Mouse (Mus musculus) MEL (cell line): ENCODE results near the gene Mc3r.
A peak's percentile ranks its signal among the peaks of the same experiment; 100 is the strongest.

Experiments used
- CTCF ChIP-seq, 3 experiments: IDR thresholded peaks in 2 of 3; conservative IDR thresholded peaks in 1 of 3; 2 replicates each; pipeline ENCODE4 v1.5.1; 2011 to 2012; ENCODE audit warnings: low read length in 3 of 3, low read depth in 2 of 3, mild to moderate bottlenecking in 2 of 3, improper control_type of control experiment in 1 of 3, inconsistent platforms in 1 of 3, mixed read lengths in 1 of 3, moderate library complexity in 1 of 3; ENCODE audit not compliant: control insufficient read depth in 1 of 3, insufficient read depth in 1 of 3, poor library complexity in 1 of 3, severe bottlenecking in 1 of 3
- USF1 ChIP-seq: IDR thresholded peaks from 2 replicates; pipeline ENCODE4 v1.6.1; 2014; ENCODE audit warnings: low read depth, mild to moderate bottlenecking, inconsistent platforms, low read length, improper control_type of control experiment, moderate library complexity

GRCm38 (mm10) chr2:172226945-172227344 is 21.3 kb upstream of the Mc3r start:
- TF ChIP-seq CTCF (IDR thresholded peaks at IDR 0.05 in 2 of 3, conservative IDR thresholded peaks at IDR 0.05 in 1 of 3; ENCODE audit: control insufficient read depth in 1 of 3, insufficient read depth in 1 of 3, low read depth in 2 of 3, low read length in 3 of 3, poor library complexity in 1 of 3, severe bottlenecking in 1 of 3) (peak in 2 of 3 experiments; percentile 43 to 64; a peak in 5 of 6 replicates), USF1 (no peak)
